Mouse (Mus musculus): ENCODE measurements around the gene Prrt2. TPM values are rescaled to one million over a fixed set of nuclear protein-coding genes. Genes with fewer than 3 reads are reported as not detected.

Gene Prrt2
- polyA plus RNA-seq, 1 experiment from 2014 or later: 16.5 TPM

DNA sequence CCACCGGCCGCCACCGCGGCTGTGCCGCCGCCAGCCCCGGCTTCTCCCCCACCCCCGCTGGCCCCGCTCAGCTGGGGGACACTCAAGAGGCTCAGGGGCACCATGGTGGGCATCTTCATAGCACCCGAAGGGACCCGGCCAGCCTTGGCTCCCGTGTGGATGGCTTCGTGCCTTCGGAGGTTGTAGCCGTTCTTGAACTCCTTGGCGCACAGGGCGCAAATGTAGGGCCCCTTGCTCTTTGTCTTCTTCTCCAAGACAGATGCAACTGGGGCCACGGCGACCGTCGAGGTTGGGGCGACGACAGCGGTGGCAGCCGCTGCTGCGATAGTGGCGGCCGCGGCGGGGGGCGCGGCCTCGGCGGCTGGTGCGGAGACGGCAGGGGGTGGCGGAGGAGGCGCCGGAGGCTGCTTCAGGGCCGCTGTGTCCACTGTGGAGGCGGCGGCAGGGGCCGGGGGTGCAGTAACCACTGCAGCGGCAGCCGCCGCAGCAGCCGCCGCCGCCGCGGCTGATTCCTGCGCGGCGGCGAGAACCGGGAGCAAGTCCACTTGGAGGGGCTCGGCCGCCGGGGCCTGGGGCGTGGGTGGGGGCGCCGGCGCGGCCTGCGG lies 4.6 kb upstream of the Prrt2 start:
- Histone ChIP-seq H3K36me3 (peaks cover 44% of the 10 kb centered on the region), H3K4me2 (peak overlapping the region; percentile 82), H3K9me3 (no peaks in the 10 kb centered on the region), H3K4me3 (peak overlapping the region; percentile 88), H3K4me1 (peaks cover 48% of the 10 kb centered on the region), H3K27ac (peak overlapping the region; percentile 98), H3K27me3 (no peaks in the 10 kb centered on the region), H3K9ac (peak overlapping the region; percentile 97)
- no peak for ATAC-seq (ENCODE audit: insufficient number of reproducible peaks, low FRiP score, low TSS enrichment, low read depth)
- WGBS: under 1% methylated on average over 63 of the region's 65 CpGs

DNA sequence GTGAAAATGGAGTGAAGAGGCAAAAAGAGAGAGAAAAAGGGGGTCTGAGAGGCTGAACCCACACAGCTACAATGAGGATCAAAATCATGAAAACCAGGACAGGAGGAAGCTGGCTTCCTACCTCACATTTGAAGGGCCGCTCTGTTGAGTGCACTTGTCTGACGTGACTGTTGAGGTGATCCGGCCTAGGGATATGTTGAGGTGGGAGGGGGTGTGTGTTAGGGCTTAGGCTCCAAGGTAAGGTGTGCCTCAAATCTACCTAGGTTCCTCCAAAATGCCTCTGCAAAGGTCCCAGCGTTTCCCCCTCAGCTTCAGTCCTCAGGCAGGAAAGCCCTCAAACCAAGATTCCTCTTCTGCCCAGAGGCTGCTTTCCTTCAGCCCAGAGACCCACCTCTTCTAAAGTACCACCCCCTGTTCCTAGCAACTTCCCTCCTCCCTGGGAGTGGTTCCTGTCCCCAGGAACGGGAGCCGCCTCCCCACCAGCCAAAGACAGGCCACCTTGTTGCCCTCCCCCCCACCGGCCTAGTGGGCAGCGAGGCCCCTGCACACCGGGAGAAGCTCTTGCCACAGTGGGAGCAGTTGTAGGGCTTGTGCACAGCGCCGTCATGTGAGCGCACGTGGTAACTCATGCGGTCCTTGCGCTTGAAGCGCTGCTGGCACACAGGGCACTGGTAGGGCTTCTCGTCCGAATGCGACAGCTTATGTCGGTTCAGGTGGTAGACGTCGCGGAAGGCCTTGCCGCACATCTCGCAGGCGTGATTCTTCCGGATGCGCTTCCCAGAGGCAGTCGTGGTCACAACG lies 3.9 kb upstream of the Prrt2 start:
- peak overlapping the region; percentile 88 for H3K4me3 ChIP-seq
- peaks cover 55% of the 10 kb centered on the region for H3K4me1 ChIP-seq
- ATAC-seq (ENCODE audit: insufficient number of reproducible peaks, low FRiP score, low TSS enrichment, low read depth): 0 out of 2 replicates have a peak, but pooled peaks have one; percentile 2
- no peaks in the 10 kb centered on the region for H3K27me3 ChIP-seq
- H3K9ac ChIP-seq: peak overlapping the region; percentile 97
- peaks cover 37% of the 10 kb centered on the region for H3K36me3 ChIP-seq
- H3K4me2 ChIP-seq: peak overlapping the region; percentile 82
- H3K27ac ChIP-seq: peak overlapping the region; percentile 98
- no peaks in the 10 kb centered on the region for H3K9me3 ChIP-seq
- 1% methylated on average over 30 of the region's 30 CpGs for WGBS

DNA sequence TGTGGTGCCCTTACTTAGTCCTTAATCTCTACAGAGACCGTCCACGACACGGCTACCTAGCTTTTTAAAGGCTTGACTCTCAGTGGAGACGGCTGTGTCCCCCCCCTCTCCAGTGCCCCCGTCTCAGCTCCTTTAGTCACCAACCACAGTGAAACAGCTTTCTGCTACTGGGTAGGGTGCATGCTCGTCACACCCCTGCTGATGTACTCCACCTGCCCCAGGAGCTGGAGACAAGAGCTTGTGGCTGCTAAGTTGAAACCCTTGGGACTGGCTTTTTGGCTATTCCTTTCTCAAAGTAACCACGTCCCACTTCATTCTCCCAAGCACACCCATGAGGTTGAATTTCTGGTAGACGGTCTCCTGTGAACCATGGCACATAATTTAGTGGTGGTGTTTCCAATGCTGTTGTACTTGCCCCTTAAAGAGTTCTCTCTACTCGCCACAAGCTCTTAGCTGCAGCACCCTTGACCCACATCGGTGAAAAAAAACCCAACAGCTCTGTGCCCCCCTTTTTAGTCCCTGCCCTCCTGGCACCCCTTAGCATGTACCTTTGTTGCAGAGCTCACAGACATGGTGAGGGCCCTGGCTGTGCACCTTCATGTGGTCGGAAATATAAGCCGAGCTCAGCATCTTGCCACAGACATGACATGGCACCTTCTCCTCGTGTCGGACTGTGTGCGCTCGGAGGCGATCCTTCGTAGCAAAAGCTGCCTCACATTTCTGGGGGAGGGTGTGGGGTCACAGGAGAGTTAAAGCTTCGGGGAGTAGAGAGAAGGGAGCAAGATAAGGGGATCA lies 3.1 kb upstream of the Prrt2 start:
- Histone ChIP-seq H3K9me3 (no peaks in the 10 kb centered on the region), H3K4me2 (peak overlapping the region; percentile 82), H3K4me3 (peak overlapping the region; percentile 88), H3K27ac (peak overlapping the region; percentile 98; the same call in 1 of the 2 replicates), H3K27me3 (no peaks in the 10 kb centered on the region), H3K9ac (peak overlapping the region; percentile 97; the same call in 1 of the 2 replicates), H3K36me3 (peaks cover 30% of the 10 kb centered on the region), H3K4me1 (peaks cover 64% of the 10 kb centered on the region)
- ATAC-seq (ENCODE audit: insufficient number of reproducible peaks, low FRiP score, low TSS enrichment, low read depth): no peak
- WGBS: 19% methylated on average over 19 of the region's 19 CpGs

DNA sequence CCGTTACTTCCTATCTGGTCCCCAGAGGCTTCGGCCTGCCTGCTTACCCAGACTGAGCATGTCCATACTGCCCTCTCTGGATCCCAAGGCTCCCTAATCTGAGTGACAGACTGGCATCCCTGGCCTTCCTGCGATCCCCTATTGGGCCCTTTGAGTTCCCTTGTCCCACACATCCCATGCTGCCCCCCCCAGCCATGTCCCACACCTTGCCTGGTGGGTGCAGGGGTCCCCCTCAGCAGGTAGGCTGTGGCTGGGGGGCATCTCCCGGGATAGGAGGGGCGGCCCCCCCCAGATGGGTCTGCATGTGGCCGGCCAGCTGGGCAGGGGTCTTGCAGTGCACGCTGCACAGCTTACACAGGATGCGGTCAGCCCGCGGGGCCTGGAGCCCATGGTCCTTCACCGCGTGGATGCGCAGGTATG lies 2.3 kb upstream of the Prrt2 start:
- peak overlapping the region; percentile 97; the same call in 1 of the 2 replicates for H3K9ac ChIP-seq
- H3K36me3 ChIP-seq: peaks cover 28% of the 10 kb centered on the region
- H3K27me3 ChIP-seq: no peaks in the 10 kb centered on the region
- peak overlapping the region; percentile 82 for H3K4me2 ChIP-seq
- H3K4me3 ChIP-seq: peak overlapping the region; percentile 88
- WGBS: 67% methylated on average over 13 of the region's 13 CpGs
- H3K4me1 ChIP-seq: peaks cover 72% of the 10 kb centered on the region
- no peak for ATAC-seq (ENCODE audit: insufficient number of reproducible peaks, low FRiP score, low TSS enrichment, low read depth)
- H3K9me3 ChIP-seq: no peaks in the 10 kb centered on the region
- peak overlapping the region; percentile 89 for H3K27ac ChIP-seq

DNA sequence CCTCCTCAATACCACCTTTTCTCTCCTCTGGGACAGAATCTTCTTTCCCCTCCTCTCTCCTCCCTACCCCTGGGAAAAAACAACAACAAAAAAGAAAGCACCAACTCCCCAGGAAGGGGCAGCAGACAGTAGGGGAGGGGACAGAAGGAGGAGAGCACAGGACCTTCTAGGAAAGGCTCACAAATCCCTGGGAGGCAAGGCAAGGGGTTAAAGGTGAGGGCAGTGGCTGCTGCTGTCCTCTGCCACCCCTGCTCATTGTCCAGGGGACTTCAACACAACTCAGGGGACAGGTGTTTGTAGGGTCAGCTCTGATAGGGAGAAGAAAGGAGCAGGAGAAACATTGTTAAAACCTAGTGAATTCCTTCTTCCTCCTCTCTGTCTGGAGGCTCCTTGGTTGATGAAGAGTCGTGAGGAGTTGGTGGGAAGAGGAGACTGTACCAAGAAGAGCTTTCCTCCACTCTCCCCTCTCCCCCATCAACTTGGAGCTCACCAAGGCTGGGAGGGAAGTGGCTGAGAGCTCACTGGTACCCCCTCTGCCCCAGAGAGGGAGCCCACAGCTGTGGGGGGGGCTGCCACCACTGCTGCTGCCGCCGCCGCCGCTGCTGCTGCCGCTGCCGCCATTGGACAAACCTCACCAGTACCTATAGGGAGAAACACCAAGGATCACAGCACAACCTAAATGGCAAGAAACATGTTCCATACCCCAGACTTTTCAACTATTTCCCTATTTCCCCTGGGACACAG lies 1.7 kb upstream of the Prrt2 start:
- H3K27ac ChIP-seq: peak overlapping the region; percentile 89
- H3K27me3 ChIP-seq: no peaks in the 10 kb centered on the region
- no peak overlapping the region; the same call in 1 of the 2 replicates for H3K9ac ChIP-seq
- WGBS: 80% methylated on average over 7 of the region's 7 CpGs
- peaks cover 72% of the 10 kb centered on the region for H3K4me1 ChIP-seq
- H3K36me3 ChIP-seq: peaks cover 28% of the 10 kb centered on the region
- H3K4me3 ChIP-seq: peak overlapping the region; percentile 88; the same call in 1 of the 2 replicates
- H3K9me3 ChIP-seq: no peaks in the 10 kb centered on the region
- ATAC-seq (ENCODE audit: insufficient number of reproducible peaks, low FRiP score, low TSS enrichment, low read depth): no peak
- H3K4me2 ChIP-seq: peak overlapping the region; percentile 82

DNA sequence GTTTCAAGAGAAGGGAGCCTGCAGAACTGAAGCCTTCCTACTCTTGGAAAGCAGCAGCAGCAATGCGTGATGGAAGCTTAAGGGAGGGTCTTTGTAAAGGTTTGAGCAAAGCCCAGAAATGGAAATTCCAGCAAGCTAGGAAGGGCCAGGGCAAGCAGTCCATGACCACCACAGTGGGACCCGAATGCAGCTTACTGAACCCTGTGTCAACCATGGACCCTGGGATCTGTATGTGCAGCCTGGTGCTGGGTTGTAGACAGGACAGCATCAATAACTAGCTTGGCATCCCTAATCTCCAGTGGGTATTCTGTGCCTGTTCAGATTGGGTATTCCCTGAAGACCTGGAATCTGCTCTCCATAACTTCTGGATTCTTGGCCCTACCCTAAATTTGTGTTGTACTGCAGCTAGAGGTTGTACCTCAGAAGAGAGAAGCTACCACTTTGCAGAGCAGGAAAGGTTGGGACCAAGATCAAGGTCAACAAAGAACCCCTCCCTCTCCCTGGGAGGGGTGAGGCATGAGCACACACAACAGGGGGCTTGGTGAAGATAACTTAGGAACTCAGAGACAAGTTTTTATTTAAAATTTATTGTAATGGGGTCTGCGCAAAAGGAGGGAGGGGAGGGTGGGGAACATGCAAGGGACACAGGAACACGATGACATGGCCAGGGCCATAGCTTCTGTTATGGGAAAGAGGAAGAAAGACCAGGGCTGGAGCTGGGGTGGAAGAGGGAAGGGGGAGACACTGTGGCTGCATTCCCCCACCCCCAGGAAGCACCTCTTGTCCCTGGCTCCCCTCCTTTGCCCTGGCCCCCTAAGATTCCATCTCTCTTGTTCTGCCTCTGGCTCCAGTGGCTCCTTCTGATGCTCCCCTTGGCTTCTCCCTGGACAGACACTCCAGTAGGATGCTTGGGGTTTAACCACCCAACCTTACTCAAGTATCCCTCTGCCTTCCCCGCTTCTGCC lies 834 bp upstream of the Prrt2 start:
- Histone ChIP-seq H3K36me3 (peaks cover 28% of the 10 kb centered on the region), H3K9ac (peak overlapping the region; percentile 64), H3K9me3 (no peaks in the 10 kb centered on the region), H3K27ac (peak overlapping the region; percentile 89), H3K27me3 (no peaks in the 10 kb centered on the region), H3K4me3 (peak overlapping the region; percentile 88), H3K4me2 (peak overlapping the region; percentile 85), H3K4me1 (peaks cover 73% of the 10 kb centered on the region)
- WGBS: 46% methylated on average over 5 of the region's 5 CpGs
- no peak for ATAC-seq (ENCODE audit: insufficient number of reproducible peaks, low FRiP score, low TSS enrichment, low read depth)

DNA sequence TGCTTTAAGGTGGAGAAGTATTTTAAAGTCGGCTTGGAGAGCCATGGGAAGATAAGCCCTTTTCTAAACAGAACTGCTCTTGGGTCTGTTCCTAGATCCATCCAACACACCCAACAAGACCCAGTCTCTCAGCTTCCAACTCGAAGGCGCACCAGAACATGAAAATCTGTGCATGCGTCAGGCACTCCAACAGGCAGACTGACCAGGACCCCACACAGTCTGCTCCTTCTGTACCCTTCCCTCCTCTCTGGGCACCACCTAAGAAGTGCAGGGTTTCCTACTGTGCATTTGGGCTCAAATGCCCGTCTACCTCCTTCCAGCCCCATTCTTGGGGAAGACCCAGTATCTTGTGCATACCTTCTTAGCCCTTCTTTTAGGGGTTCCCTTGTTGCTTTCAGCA lies 520 bp downstream of the Prrt2 start:
- H3K27me3 ChIP-seq: no peaks in the 10 kb centered on the region
- WGBS: 34% methylated on average over 5 of the region's 5 CpGs
- H3K4me3 ChIP-seq: peak overlapping the region; percentile 63
- peak overlapping the region; percentile 64 for H3K9ac ChIP-seq
- ATAC-seq (ENCODE audit: insufficient number of reproducible peaks, low FRiP score, low TSS enrichment, low read depth): no peak
- no peaks in the 10 kb centered on the region for H3K9me3 ChIP-seq
- H3K4me1 ChIP-seq: peaks cover 84% of the 10 kb centered on the region
- peak overlapping the region; percentile 89 for H3K27ac ChIP-seq
- H3K36me3 ChIP-seq: peaks cover 30% of the 10 kb centered on the region
- H3K4me2 ChIP-seq: peak overlapping the region; percentile 85

DNA sequence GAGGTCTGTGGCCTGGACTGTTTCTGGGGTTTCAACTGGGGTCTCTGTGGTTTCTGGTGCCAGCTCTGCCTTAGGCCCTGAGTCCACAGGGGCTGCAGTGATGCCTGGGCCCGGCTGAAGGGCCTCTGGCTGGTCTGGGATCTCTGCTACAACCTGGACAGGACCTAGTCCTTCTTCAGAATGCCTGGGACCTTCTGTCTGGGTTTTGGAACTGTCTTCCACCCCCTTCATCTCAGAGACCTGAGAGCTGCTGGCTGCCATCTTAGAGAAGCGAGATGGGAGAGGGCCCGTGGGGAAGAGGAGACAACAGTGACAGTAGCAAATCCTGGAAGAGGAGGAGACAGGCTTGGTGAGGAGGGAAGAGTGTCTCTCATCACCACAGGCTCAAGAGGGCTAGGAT lies 980 bp downstream of the Prrt2 start:
- H3K4me3 ChIP-seq: peak overlapping the region; percentile 63
- no peaks in the 10 kb centered on the region for H3K9me3 ChIP-seq
- H3K36me3 ChIP-seq: peaks cover 35% of the 10 kb centered on the region
- peaks cover 89% of the 10 kb centered on the region for H3K4me1 ChIP-seq
- H3K4me2 ChIP-seq: peak overlapping the region; percentile 85
- H3K27me3 ChIP-seq: no peaks in the 10 kb centered on the region
- 54% methylated on average over 3 of the region's 3 CpGs for WGBS
- H3K9ac ChIP-seq: peak overlapping the region; percentile 64
- peak overlapping the region; percentile 89 for H3K27ac ChIP-seq
- ATAC-seq (ENCODE audit: insufficient number of reproducible peaks, low FRiP score, low TSS enrichment, low read depth): no peak

DNA sequence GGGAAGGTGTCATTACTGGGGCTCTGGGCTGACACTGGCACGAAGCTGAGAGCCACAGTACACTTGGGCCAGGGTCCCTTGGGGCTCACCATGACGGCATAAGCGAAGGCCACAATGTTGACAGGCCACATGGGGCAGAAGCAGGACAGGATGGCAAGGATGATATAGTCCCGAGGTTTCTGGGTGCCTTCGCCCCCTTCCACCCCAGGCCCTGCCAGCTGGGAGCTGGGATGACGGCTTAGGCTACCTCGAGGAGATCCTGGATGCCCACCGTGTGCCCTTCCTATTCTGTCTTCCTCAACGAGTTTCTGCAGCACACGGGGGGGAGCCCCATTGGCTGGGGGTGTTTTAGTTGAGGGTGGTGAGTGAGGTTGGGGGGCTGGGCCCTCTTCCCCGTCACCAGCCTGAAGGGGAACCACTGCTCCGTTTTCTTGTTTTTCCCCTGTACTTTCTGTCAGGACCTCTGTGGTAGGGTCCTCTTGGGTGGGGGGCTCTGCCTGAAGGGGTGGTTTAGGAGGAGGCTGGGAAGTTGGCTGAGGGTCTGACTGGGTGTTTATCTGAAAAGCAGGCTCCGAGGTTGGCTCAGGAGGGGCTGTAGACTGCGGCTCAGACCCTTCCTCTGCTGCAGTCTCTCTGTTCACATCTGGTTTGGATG lies 1.6 kb downstream of the Prrt2 start:
- Histone ChIP-seq H3K27me3 (no peaks in the 10 kb centered on the region), H3K36me3 (peaks cover 36% of the 10 kb centered on the region), H3K4me2 (peak overlapping the region; percentile 85), H3K27ac (peak overlapping the region; percentile 89), H3K9me3 (no peaks in the 10 kb centered on the region), H3K4me3 (peak overlapping the region; percentile 63), H3K9ac (peak overlapping the region; percentile 64), H3K4me1 (peaks cover 88% of the 10 kb centered on the region)
- ATAC-seq (ENCODE audit: insufficient number of reproducible peaks, low FRiP score, low TSS enrichment, low read depth): no peak
- 65% methylated on average over 14 of the region's 14 CpGs for WGBS
